Mouse (Mus musculus): ENCODE data around the gene Cul7. TPM values are rescaled to one million over a fixed set of nuclear protein-coding genes. Genes with fewer than 3 reads are reported as not detected.

Cul7 gene
- polyA plus RNA-seq (2015; fragmentation: Nextera tagmentation; extraction: Ambion mirVana) = 35.9 and 36.5 TPM in 2 replicates

GRCm38 (mm10) chr17:46650232-46651031 lies at the start of gene Cul7:
Gene Cul7, plus strand, starts transcription at chr17:46650337.
- H3K4me3 ChIP-seq = peak within 1 kb of the TSS; percentile 73
- H3K9me3 ChIP-seq = no peaks in the 10 kb centered on the region
- peak within 1 kb of the TSS; percentile 92 for H3K9ac ChIP-seq (replicated peaks)
- peak within 1 kb of the TSS; percentile 87 for H3K4me2 ChIP-seq (replicated peaks)
- peaks cover 43% of the 10 kb centered on the region for H3K4me1 ChIP-seq
- under 1% methylated on average over 58 of the region's 58 CpGs for WGBS
- H3K36me3 ChIP-seq = peaks cover 19% of the 10 kb centered on the region; the same call in 1 of the 2 replicates
- H3K27me3 ChIP-seq = no peaks in the 10 kb centered on the region
- peak; percentile 95 for ATAC-seq (replicated peaks)
- peak within 1 kb of the TSS; percentile 92 for H3K27ac ChIP-seq (replicated peaks)

DNA sequence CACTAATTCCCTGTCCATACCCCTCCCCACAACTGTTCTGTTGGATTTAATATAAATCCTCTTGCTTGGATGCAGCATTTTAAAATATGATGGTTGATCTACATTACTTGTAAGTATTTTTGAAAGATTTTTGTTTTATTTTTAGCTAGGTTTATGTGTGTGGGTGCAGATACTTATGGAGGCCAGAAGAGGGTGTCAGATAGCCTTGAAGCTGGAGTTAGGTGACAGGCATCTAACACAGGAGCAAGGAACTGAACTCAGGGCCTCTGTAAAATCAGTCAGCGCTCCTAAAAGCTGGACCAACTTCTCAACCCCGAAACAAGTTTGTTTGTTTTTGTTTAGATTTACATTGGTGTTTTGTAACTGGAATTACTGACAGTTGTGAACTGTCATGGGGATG lies 49.6 kb upstream of the Cul7 start:
- H3K36me3 ChIP-seq = no peaks in the 10 kb centered on the region
- WGBS = 94% methylated on average over 2 of the region's 2 CpGs
- H3K27me3 ChIP-seq = no peaks in the 10 kb centered on the region
- no peaks in the 10 kb centered on the region for H3K9me3 ChIP-seq
- H3K9ac ChIP-seq (replicated peaks) = no peak overlapping the region
- no peak overlapping the region for H3K27ac ChIP-seq (replicated peaks)
- peaks cover 10% of the 10 kb centered on the region for H3K4me1 ChIP-seq
- no peak for ATAC-seq (replicated peaks)
- H3K4me3 ChIP-seq = no peak overlapping the region
- no peak overlapping the region for H3K4me2 ChIP-seq (replicated peaks)

GRCm38 (mm10) chr17:46602212-46602611 lies 47.9 kb upstream of the Cul7 start:
- no peak overlapping the region for H3K4me3 ChIP-seq

GRCm38 (mm10) chr17:46603229-46603628 lies 46.9 kb upstream of the Cul7 start:
- Histone ChIP-seq H3K27me3 (no peaks in the 10 kb centered on the region), H3K27ac (replicated peaks) (no peak overlapping the region), H3K4me2 (replicated peaks) (no peak overlapping the region), H3K9me3 (no peaks in the 10 kb centered on the region), H3K9ac (replicated peaks) (no peak overlapping the region), H3K4me1 (peaks cover 13% of the 10 kb centered on the region), H3K4me3 (no peak overlapping the region), H3K36me3 (no peaks in the 10 kb centered on the region)
- WGBS = 96% methylated on average over 4 of the region's 4 CpGs
- ATAC-seq (replicated peaks) = no peak

More at GRCm38 (mm10) chr17:46602212-46602611, 47.9 kb upstream of the Cul7 start:
- Histone ChIP-seq H3K4me1 (peaks cover 13% of the 10 kb centered on the region), H3K9me3 (no peaks in the 10 kb centered on the region), H3K27ac (replicated peaks) (no peak overlapping the region), H3K9ac (replicated peaks) (no peak overlapping the region), H3K4me2 (replicated peaks) (no peak overlapping the region), H3K36me3 (no peaks in the 10 kb centered on the region), H3K27me3 (no peaks in the 10 kb centered on the region)
- ATAC-seq (replicated peaks) = no peak
- WGBS = 79% methylated on average over 9 of the region's 9 CpGs

DNA sequence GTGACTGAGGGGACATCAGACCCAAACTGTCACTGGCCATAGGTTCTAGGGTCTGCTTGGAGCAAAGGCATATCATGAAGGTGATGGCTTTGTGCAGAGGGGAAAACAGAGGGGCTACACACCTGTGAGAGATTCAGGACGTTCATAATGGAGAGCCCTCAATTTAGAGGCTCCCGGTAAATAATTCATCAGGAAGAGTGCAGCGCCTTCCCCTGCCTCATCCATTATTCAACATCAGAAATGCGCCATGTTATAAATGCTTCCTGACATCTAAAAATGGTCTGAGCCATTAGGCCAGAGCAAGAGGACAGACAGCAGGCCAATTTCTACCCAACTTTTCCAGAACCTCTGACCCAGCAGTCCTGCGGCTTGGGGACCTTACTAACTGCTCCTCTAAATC lies 45.0 kb upstream of the Cul7 start:
- H3K4me1 ChIP-seq = peaks cover 18% of the 10 kb centered on the region
- no peaks in the 10 kb centered on the region for H3K27me3 ChIP-seq
- H3K27ac ChIP-seq (replicated peaks) = 0 out of 2 replicates have a peak overlapping the region, but pooled peaks have one; percentile 11
- H3K9me3 ChIP-seq = no peaks in the 10 kb centered on the region
- H3K4me2 ChIP-seq (replicated peaks) = no peak overlapping the region
- H3K4me3 ChIP-seq = no peak overlapping the region
- no peak for ATAC-seq (replicated peaks)
- WGBS = 57% methylated on average over 5 of the region's 5 CpGs
- H3K9ac ChIP-seq (replicated peaks) = no peak overlapping the region
- no peaks in the 10 kb centered on the region for H3K36me3 ChIP-seq

GRCm38 (mm10) chr17:46605987-46606386 lies 44.1 kb upstream of the Cul7 start:
- Histone ChIP-seq H3K4me3 (no peak overlapping the region), H3K27ac (replicated peaks) (no peak overlapping the region), H3K4me2 (replicated peaks) (no peak overlapping the region), H3K9ac (replicated peaks) (no peak overlapping the region), H3K36me3 (no peaks in the 10 kb centered on the region), H3K9me3 (no peaks in the 10 kb centered on the region), H3K4me1 (peaks cover 18% of the 10 kb centered on the region), H3K27me3 (no peaks in the 10 kb centered on the region)
- no peak for ATAC-seq (replicated peaks)
- 72% methylated on average over 12 of the region's 12 CpGs for WGBS

DNA sequence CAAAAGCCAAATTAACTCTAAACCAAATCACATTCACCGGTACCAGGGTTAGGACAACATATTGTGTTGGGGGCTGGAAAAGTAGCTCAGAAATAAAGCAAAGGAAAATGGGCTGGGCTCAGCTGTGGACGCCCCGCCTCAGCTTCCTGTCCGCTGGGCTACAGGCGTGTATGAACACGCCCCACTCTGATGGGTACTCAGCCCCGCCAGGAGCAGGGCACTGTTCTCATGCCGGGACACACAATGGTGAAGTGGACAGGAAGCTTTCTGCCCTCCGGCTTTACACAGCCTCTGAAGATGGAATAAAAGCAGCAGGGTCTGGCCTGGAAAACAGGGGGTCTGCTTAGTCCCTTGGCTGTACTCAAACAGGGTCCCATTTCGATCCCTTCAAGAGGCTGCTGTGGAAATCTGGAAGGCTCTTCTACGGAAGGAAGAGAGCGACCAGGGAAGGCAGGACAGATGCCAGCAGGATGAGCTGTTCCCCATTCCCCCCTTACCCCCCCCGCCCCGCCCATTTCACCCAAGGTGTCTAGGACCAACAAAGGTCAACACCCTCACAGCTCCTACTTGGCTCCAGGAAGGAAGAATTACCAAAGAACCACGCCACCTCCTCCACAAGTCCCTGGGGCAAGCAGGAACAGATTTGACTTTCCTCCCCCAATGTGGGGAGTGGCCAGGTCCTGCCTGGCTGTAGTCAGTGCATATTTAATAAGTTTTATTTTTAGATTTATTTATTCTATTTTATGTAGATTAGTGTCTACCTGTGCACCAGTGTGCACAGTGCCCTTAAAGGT lies 40.2 kb upstream of the Cul7 start:
- no peak for ATAC-seq (replicated peaks)
- no peaks in the 10 kb centered on the region for H3K9me3 ChIP-seq
- no peaks in the 10 kb centered on the region for H3K36me3 ChIP-seq
- H3K4me3 ChIP-seq = no peak overlapping the region
- 52% methylated on average over 15 of the region's 15 CpGs for WGBS
- H3K4me1 ChIP-seq = peaks cover 33% of the 10 kb centered on the region
- no peak overlapping the region for H3K4me2 ChIP-seq (replicated peaks)
- no peak overlapping the region for H3K9ac ChIP-seq (replicated peaks)
- no peaks in the 10 kb centered on the region for H3K27me3 ChIP-seq
- no peak overlapping the region for H3K27ac ChIP-seq (replicated peaks)

DNA sequence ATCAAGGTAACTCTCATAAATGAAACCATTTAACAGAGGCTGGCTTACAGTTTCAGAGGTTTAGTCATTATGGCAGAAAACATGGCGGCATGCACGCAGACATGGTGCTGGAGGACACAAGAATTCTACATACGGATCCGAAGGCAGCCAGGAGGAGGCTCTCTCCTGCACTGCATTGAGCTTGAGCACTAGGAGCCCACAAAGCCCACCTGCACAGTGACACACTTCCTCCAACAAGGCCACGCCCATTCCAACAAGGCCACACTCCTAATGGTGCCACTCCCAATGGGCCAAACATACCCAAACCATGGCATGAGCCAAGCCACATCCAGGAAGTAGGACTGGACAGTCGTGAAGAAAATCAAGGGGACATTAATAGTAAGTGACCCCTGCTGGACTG lies 38.8 kb upstream of the Cul7 start:
- no peak for ATAC-seq (replicated peaks)
- no peak overlapping the region for H3K4me2 ChIP-seq (replicated peaks)
- H3K9me3 ChIP-seq = no peaks in the 10 kb centered on the region
- no peaks in the 10 kb centered on the region for H3K27me3 ChIP-seq
- H3K36me3 ChIP-seq = no peaks in the 10 kb centered on the region
- H3K4me1 ChIP-seq = peaks cover 24% of the 10 kb centered on the region
- H3K27ac ChIP-seq (replicated peaks) = no peak overlapping the region
- no peak overlapping the region for H3K9ac ChIP-seq (replicated peaks)
- no peak overlapping the region for H3K4me3 ChIP-seq
- 98% methylated on average over 6 of the region's 6 CpGs for WGBS

- Histone ChIP-seq H3K9ac (replicated peaks) (no peak overlapping the region), H3K4me3 (no peak overlapping the region), H3K36me3 (no peaks in the 10 kb centered on the region), H3K27me3 (no peaks in the 10 kb centered on the region), H3K4me2 (replicated peaks) (no peak overlapping the region), H3K4me1 (peaks cover 28% of the 10 kb centered on the region), H3K9me3 (no peaks in the 10 kb centered on the region), H3K27ac (replicated peaks) (no peak overlapping the region)
- no peak for ATAC-seq (replicated peaks)
- 55% methylated on average over 2 of the region's 2 CpGs for WGBS
Measured at GRCm38 (mm10) chr17:46612189-46612588, 37.9 kb upstream of the Cul7 start.

- Histone ChIP-seq H3K27me3 (no peaks in the 10 kb centered on the region), H3K36me3 (no peaks in the 10 kb centered on the region), H3K4me3 (no peak overlapping the region), H3K9ac (replicated peaks) (no peak overlapping the region), H3K4me2 (replicated peaks) (no peak overlapping the region), H3K4me1 (peaks cover 35% of the 10 kb centered on the region), H3K9me3 (no peaks in the 10 kb centered on the region), H3K27ac (replicated peaks) (no peak overlapping the region)
- 23% methylated on average over 4 of the region's 4 CpGs for WGBS
- no peak for ATAC-seq (replicated peaks)
Measured at GRCm38 (mm10) chr17:46612820-46613219, 37.3 kb upstream of the Cul7 start.

DNA sequence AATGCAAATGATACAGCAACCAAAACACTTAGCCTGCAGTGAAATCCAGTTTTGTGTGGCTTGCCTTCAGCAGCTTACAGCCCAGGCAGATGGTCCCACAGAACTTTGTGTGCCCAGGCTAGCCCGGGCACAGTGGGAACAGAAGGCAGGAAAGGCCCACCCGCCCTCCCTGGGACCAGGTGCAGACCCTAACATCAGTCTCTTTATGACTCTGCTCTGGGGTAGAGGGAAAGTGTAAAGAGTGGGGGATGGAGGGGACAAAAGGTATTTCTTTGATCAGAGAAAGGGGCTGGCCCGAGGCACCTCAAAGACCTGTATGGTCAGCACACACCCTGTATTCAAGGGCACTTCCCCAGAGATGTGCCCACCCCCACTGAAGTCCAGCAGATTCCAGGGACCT lies 36.9 kb upstream of the Cul7 start:
- Histone ChIP-seq H3K4me3 (no peak overlapping the region), H3K27ac (replicated peaks) (0 out of 2 replicates have a peak overlapping the region, but pooled peaks have one; percentile 2), H3K9me3 (no peaks in the 10 kb centered on the region), H3K36me3 (no peaks in the 10 kb centered on the region), H3K4me1 (peaks cover 39% of the 10 kb centered on the region), H3K27me3 (no peaks in the 10 kb centered on the region), H3K9ac (replicated peaks) (no peak overlapping the region), H3K4me2 (replicated peaks) (no peak overlapping the region)
- no peak for ATAC-seq (replicated peaks)
- 31% methylated on average over 3 of the region's 3 CpGs for WGBS

DNA sequence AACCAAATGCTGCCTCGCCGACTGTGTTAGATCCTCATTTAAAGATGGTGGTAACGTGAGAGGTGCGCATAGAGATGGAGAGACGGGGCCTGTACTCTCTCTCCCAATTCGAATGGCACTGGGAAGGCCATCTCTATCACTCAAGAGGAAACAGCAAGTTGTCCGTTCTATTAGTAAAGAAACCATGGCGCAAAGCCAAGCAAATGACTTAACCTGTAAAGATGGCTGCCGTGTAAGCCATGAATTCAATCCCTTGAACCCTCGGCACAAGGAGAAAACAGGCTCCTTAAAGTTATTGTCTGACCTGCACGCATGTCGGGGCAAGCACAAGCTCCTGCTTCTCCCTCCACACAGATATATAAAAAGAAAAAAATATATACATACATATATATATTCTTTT lies 32.3 kb upstream of the Cul7 start:
- 60% methylated on average over 12 of the region's 12 CpGs for WGBS
- no peak overlapping the region for H3K27ac ChIP-seq (replicated peaks)
- H3K36me3 ChIP-seq = no peaks in the 10 kb centered on the region
- H3K9ac ChIP-seq (replicated peaks) = no peak overlapping the region
- H3K4me2 ChIP-seq (replicated peaks) = peak overlapping the region; percentile 24; the same call in 1 of the 2 replicates
- ATAC-seq (replicated peaks) = no peak
- no peaks in the 10 kb centered on the region for H3K27me3 ChIP-seq
- no peak overlapping the region for H3K4me3 ChIP-seq
- no peaks in the 10 kb centered on the region for H3K9me3 ChIP-seq
- peaks cover 62% of the 10 kb centered on the region for H3K4me1 ChIP-seq
